Mouse (Mus musculus) myocyte (in vitro differentiated cells): ENCODE measurements at regions not wholly inside any gene's neighbourhood (a gene's known extent, or its start where the extent isn't known, plus 50 kb on each side); places are given as distances from the start of the nearest gene placed in this dataset.

Experiments
- H3K27me3 ChIP-seq: one replicate; pipeline ENCODE4 v1.6.1; 2011; ENCODE audit not compliant: control insufficient read depth, insufficient read depth, insufficient read length
- H3K36me3 ChIP-seq: one replicate; pipeline ENCODE4 v1.6.1; 2011; ENCODE audit not compliant: control insufficient read depth, insufficient read depth
- H3K4me2 ChIP-seq: one replicate; pipeline ENCODE4 v1.6.1; 2011; ENCODE audit warnings: low read depth, control low read depth
- H3K4me3 ChIP-seq: one replicate; pipeline ENCODE4 v1.5.1; 2011; ENCODE audit warnings: mild to moderate bottlenecking, control low read depth, moderate library complexity
- H3K79me2 ChIP-seq: one replicate; pipeline ENCODE4 v1.6.1; 2011; ENCODE audit not compliant: control insufficient read depth, insufficient read depth
- H3ac ChIP-seq: one replicate; pipeline ENCODE4 v1.6.1; 2011; ENCODE audit not compliant: control insufficient read depth, insufficient read length
- CEBPB ChIP-seq: IDR thresholded peaks from 2 replicates; pipeline ENCODE4 v1.6.1; 2011; ENCODE audit warnings: mild to moderate bottlenecking, moderate library complexity; ENCODE audit not compliant: poor library complexity, insufficient read depth, severe bottlenecking
- E2F4 ChIP-seq: IDR thresholded peaks from one replicate; pipeline ENCODE4 v1.6.1; 2011; ENCODE audit warnings: mild to moderate bottlenecking, control low read depth, moderate library complexity; ENCODE audit not compliant: insufficient read depth
- MAX ChIP-seq: IDR thresholded peaks from one replicate; pipeline ENCODE4 v1.6.1; 2011; ENCODE audit warnings: low read depth, mild to moderate bottlenecking, control low read depth
- MYOD1 ChIP-seq, 3 experiments: IDR thresholded peaks; one replicate each; pipeline ENCODE4 v1.6.1; 2011; ENCODE audit warnings: control low read depth in 2 of 3, low read depth in 2 of 3, mild to moderate bottlenecking in 2 of 3, moderate library complexity in 1 of 3; ENCODE audit not compliant: insufficient read length in 2 of 3, control insufficient read depth in 1 of 3
- MYOG ChIP-seq, 3 experiments: IDR thresholded peaks; one replicate each; pipeline ENCODE4 v1.6.1; 2011; ENCODE audit warnings: control low read depth in 2 of 3, low read depth in 2 of 3, mild to moderate bottlenecking in 2 of 3; ENCODE audit not compliant: insufficient read length in 2 of 3, control insufficient read depth in 1 of 3, insufficient read depth in 1 of 3
- POLR2A ChIP-seq: IDR thresholded peaks from one replicate; pipeline ENCODE4 v1.6.1; 2011; ENCODE audit warnings: low read depth, mild to moderate bottlenecking, control low read depth, moderate library complexity; ENCODE audit not compliant: insufficient read length
- POLR2AphosphoS2 ChIP-seq: IDR thresholded peaks from one replicate; pipeline ENCODE4 v1.6.1; 2011; ENCODE audit warnings: low read depth, control low read depth; ENCODE audit not compliant: insufficient read length
- REST ChIP-seq: IDR thresholded peaks from one replicate; pipeline ENCODE4 v1.6.1; 2011; ENCODE audit warnings: mild to moderate bottlenecking, control low read depth, moderate library complexity; ENCODE audit not compliant: insufficient read depth, insufficient read length
- SRF ChIP-seq: IDR thresholded peaks from one replicate; pipeline ENCODE4 v1.6.1; 2011; ENCODE audit warnings: low read depth; ENCODE audit not compliant: control insufficient read depth, insufficient read length
- TCF12 ChIP-seq: IDR thresholded peaks from one replicate; pipeline ENCODE4 v1.6.1; 2011; ENCODE audit warnings: mild to moderate bottlenecking, control low read depth; ENCODE audit not compliant: poor library complexity, insufficient read depth, severe bottlenecking
- TCF3 ChIP-seq: IDR thresholded peaks from one replicate; pipeline ENCODE4 v1.6.1; 2011; ENCODE audit warnings: low read depth, control low read depth; ENCODE audit not compliant: insufficient read length
- USF1 ChIP-seq: IDR thresholded peaks from one replicate; pipeline ENCODE4 v1.6.1; 2011; ENCODE audit warnings: low read depth, mild to moderate bottlenecking, control low read depth, moderate library complexity

DNA sequence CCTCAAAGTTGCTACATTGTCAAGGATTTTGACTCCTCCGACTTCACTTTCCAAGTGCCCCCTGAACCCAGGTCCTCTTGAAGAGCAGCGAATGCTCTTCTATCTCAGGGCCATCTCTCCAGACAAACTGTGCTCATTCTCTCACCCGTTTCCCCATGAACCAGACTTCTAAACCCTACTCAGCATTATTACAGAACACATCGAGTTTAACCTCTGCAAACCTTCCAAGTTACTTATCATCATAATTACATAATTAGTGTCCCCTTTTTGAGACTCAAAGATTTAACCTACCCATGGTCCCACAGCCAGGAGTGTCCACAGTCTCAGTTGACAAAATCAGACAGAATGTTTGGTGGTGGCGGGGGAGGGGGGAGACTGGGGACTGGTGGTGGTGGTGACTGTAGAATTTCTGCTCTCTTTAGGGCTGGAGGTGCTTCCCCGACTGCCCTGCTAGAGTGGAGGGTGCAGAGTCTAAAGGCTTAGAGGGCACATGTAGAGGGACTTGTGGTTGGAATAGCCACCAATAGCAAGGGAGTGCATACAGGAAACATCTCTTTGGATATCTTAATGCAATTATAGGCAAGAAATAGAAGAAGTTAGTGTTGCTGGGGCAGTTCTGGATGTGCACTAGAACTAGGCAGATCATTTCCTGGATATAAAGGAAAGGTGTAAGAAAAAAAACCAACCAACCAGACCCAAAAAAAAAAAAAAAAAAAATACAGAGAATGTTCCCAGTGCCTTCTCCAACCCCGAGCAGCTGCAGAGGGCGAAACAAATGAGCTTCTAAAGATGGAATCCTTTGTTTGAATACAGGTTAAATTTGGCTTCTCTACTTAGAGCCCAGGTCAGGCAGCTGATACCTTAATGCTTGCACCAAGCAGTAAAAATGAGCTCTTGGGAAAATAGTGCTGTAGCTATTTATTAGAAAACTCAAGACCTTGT lies 96.4 kb upstream of the Fut8 start:
- H3K27me3 ChIP-seq: no peaks in the 10 kb centered on the region
- H3ac ChIP-seq: no peak overlapping the region
- H3K4me3 ChIP-seq: no peak overlapping the region
- H3K36me3 ChIP-seq: no peaks in the 10 kb centered on the region
- H3K79me2 ChIP-seq: no peaks in the 10 kb centered on the region
- H3K4me2 ChIP-seq: no peak overlapping the region
- TF ChIP-seq E2F4: no peak
- TF ChIP-seq USF1: no peak
- no peak for TF ChIP-seq SRF
- TF ChIP-seq MYOD1 (IDR thresholded peaks at IDR 0.05; ENCODE audit: control insufficient read depth in 1 of 3, insufficient read length in 2 of 3, low read depth in 2 of 3): no peak
- TF ChIP-seq MYOG (IDR thresholded peaks at IDR 0.05; ENCODE audit: control insufficient read depth in 1 of 3, insufficient read depth in 1 of 3, insufficient read length in 2 of 3, low read depth in 2 of 3): no peak
- TF ChIP-seq CEBPB: no peak
- no peak for TF ChIP-seq MAX

GRCm38 (mm10) chr12:77140656-77141055 lies 97.3 kb upstream of the Fut8 start:
- no peak overlapping the region for H3ac ChIP-seq
- no peaks in the 10 kb centered on the region for H3K79me2 ChIP-seq
- H3K27me3 ChIP-seq: no peaks in the 10 kb centered on the region
- no peaks in the 10 kb centered on the region for H3K36me3 ChIP-seq
- H3K4me3 ChIP-seq: no peak overlapping the region
- TF ChIP-seq POLR2AphosphoS2 (no peak), USF1 (no peak), TCF12 (no peak), E2F4 (no peak)
- H3K4me2 ChIP-seq: no peak overlapping the region

DNA sequence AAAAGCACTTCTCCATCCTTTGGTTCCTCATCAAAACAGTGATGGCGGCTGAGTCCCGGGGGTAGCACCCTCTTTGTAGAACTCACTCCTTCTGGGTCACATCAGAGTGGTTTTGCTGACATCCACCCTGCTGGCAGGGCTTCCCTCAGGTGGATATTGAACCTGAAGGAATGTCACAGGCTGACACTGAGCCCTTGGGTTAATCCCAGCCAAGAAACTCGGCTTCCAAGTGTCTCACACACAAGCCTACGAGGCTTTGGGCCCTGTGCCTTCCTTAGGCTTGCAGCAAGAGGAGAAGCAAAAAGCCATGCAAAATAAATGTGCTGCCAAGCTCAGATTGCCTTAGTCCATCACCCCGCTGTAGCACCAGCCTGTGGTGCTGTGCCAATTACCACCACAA lies 97.8 kb upstream of the Fut8 start:
- TF ChIP-seq POLR2A (no peak), SRF (no peak), USF1 (no peak), POLR2AphosphoS2 (no peak), CEBPB (no peak), MYOD1 (IDR thresholded peaks at IDR 0.05; ENCODE audit: control insufficient read depth in 1 of 3, insufficient read length in 2 of 3, low read depth in 2 of 3) (no peak), MYOG (IDR thresholded peaks at IDR 0.05; ENCODE audit: control insufficient read depth in 1 of 3, insufficient read depth in 1 of 3, insufficient read length in 2 of 3, low read depth in 2 of 3) (no peak), TCF3 (no peak), E2F4 (no peak), TCF12 (no peak), MAX (no peak), REST (no peak)
- Histone ChIP-seq H3ac (no peak overlapping the region), H3K36me3 (no peaks in the 10 kb centered on the region), H3K4me2 (peak overlapping the region; percentile 32), H3K4me3 (no peak overlapping the region), H3K27me3 (no peaks in the 10 kb centered on the region), H3K79me2 (no peaks in the 10 kb centered on the region)

DNA sequence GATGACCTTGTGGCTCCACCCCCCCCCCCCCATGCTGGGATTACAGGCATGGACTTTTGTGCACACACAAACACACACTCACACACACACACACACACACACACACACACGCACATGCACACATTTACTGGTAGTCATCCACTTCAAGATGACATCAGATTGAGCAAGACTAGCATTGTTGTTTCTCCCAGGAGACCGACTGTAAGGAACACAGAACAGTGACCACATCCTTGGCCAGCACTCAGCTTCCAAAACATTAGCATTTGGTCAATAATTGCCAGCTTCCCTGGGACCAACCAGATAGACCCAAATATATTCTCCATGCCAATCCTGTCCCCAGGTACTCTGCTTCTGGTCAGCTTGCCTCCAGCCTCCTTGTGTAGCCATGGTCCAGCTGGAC lies 98.2 kb upstream of the Fut8 start:
- TF ChIP-seq SRF: no peak
- peak; percentile 91 for TF ChIP-seq CEBPB
- no peaks in the 10 kb centered on the region for H3K36me3 ChIP-seq

DNA sequence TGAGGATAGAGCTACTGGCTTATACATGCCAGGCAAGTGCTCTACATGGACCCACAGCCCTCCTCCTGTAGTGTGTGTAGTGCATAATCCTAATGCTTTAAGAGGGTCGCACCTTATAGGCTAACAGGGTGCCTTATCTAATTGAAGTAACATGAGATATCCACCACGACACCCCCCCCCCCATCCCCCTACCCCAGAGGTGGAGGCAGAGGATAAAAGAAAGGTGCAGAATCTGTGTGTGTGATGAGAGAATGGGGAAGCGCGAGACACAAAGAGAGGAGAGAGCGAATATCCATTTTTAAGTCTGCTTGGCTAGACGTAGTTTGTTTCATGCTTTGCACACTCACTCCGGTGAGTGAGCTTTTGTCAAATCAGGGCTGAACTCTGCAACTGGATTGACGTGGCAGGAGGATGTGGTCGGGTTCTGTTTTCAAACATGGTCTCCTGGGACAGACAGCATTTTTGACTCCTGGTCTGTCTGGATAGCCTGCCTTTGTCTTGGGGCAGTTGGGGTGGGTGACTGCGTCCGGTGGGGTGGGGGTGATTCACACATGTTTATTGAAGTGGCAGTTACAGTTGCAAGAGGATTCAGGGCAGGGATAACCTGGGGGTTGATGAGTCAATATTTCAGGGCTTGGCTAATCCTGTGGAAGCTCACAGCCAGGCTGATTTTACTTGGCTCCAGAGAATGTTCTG lies 99.3 kb upstream of the Fut8 start:
- Histone ChIP-seq H3K27me3 (no peaks in the 10 kb centered on the region), H3ac (no peak overlapping the region), H3K36me3 (no peaks in the 10 kb centered on the region), H3K79me2 (no peaks in the 10 kb centered on the region), H3K4me3 (no peak overlapping the region), H3K4me2 (peak overlapping the region; percentile 47)
- no peak for TF ChIP-seq MAX
- no peak for TF ChIP-seq USF1
- no peak for TF ChIP-seq E2F4
- no peak for TF ChIP-seq POLR2AphosphoS2
- TF ChIP-seq CEBPB: peak; percentile 29; the same call in 1 of the 2 replicates
- TF ChIP-seq MYOD1 (IDR thresholded peaks at IDR 0.05; ENCODE audit: control insufficient read depth in 1 of 3, insufficient read length in 2 of 3, low read depth in 2 of 3): peak in 1 of 3 experiments; percentile 16
- no peak for TF ChIP-seq TCF12
- TF ChIP-seq TCF3: no peak
- no peak for TF ChIP-seq REST
- no peak for TF ChIP-seq POLR2A

More for the DNA sequence above, 98.2 kb upstream of the Fut8 start:
- Histone ChIP-seq H3K79me2 (no peaks in the 10 kb centered on the region), H3K4me2 (peak overlapping the region; percentile 32), H3ac (no peak overlapping the region), H3K4me3 (no peak overlapping the region), H3K27me3 (no peaks in the 10 kb centered on the region)
